Mouse (Mus musculus) urinary bladder, postnatal 14 days (tissue): ENCODE measurements around the gene Spata22.
"Not testable (repeated sequence)": the region's sequence is repeated elsewhere in the genome, so short reads cannot be mapped to it uniquely, and the experiment has no call there.

Experiments
- DNase-seq: peaks from one replicate; pipeline ENCODE4 v3.0.0; 2021; ENCODE audit warnings: low spot score

Gene Spata22

DNA sequence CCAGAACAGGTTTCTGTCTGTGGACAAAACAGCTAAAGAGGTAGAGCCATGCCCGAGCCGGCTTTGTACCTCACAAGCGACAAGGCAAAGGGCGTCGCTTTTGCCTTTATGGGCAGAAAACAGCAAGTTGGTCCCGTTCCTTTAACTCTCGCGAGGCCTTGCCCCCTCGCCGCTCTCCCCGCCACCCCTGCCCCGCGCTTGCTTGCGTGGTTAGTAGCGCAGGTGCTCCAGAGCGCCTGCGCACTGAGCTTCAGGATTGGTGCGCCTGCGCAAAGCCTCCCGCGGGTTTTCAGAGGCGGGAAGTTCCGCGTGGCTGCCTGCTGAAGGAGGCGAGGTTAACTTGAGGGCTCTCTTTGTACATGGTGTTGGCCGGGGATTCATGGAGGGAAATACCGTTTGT is at the start of gene Spata22, which contains the start of the genes Aspa and Gm49340:
Spata22 (plus strand) TSS at position 300 of the 400 bp plus-strand sequence.
Aspa (minus strand) TSS at position 155 of the 400 bp plus-strand sequence.
Gm49340 (plus strand) TSS at position 300 of the 400 bp plus-strand sequence.
- DNase-seq = no peak

DNA sequence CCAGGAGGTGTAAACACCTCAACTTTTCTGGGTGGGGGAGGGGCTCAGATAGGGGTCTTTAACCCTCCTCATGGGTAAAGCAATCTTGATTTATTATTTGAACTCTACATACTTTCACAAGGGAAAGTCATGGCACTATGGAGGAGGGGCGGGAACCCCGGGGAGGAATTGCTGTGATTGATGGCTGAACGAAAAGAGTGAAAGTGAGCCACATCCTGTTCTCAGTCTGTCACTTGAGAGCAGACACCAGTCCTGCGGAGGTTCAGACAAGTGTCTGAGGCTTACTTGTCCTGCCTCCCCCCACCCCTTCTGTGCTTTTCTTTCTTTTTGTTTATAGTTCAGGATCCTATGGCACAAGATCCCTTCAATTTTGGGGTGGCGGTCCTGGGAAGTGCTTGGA is 48.8 kb upstream of the Spata22 start:
- no peak for DNase-seq

- DNase-seq = peak; percentile 72
Observed at GRCm38 (mm10) chr11:73281528-73282027, 48.0 kb upstream of the Spata22 start.

DNA sequence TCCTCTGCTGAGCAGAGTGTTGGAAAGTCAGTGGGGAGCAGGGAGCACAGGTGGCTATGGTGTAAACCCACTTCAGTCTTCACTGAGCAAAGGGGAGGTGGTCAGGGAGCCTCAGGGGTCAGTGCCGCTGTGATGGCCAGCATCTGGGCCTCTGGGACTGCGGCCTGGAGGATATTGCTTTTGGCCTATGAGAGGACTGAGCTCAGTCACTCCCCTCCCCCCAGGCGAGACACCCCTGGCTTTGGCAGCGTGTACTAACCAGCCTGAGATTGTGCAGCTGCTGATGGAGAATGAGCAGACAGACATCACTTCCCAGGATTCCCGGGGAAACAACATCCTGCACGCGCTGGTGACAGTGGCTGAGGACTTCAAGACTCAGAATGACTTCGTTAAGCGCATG is 46.2 kb upstream of the Spata22 start:
- peak; percentile 10 for DNase-seq

- no peak for DNase-seq
Observed at GRCm38 (mm10) chr11:73283926-73284325, 45.6 kb upstream of the Spata22 start.

- DNase-seq = no peak
Observed at GRCm38 (mm10) chr11:73284351-73284750, 45.2 kb upstream of the Spata22 start.

DNA sequence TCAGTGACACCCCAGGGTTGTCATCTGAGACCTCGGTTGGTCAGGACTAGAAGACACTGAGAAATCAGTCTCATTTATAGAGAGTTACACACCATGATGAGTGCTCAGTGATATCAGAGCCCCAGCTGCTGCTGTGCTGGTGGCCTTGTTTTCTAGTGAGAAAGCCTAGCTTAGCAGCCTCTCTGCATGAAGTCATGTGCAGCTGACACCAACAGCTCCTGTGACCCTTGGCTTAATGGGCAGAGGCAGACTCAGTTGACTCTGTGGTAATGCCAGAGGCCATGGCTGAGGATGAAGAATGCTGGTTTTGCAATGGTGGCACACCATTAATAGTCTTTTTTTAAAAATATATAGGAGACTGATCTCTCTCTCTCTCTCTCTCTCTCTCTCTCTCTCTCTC is 39.9 kb upstream of the Spata22 start:
- no peak for DNase-seq

DNA sequence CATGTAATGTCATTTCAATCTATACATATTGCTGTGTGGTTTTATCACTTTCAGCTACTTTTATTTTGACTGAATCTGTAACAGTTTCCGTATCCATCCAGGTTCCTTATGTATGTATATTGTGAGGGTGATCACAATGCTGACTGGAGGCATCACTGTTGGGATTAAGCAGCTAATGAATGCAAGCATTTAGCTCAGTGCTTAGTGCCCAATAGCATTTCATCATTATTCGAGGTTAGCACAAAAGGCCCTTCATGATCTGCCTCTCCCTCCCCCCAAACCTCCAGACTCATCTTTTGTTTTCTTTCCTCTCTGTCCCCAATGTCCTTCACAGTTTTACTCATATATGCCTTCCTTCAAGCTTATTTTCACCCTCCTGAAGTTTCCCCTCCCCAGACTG is 26.4 kb upstream of the Spata22 start:
- no peak for DNase-seq

DNA sequence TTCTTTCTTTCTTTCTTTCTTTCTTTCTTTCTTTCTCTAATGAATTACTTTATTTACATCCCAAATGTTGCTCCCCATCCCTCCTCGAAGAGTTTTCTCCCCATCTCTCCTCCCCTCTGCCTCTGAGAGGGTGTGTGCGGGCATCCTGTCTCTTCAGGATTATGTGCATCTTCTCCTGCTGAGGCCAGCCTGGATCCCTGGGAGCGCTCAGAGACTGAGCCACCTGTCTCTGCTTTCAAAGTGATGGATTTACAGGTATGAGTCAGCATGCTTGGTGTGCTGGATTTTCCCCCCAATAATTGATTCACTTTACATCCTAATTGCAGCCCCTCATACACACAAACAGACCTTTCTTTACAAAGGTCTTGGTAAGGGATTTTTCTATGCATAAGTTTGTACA is 13.6 kb upstream of the Spata22 start:
- no peak for DNase-seq

GRCm38 (mm10) chr11:73318581-73318980 is 11.0 kb upstream of the Spata22 start:
- DNase-seq = not testable (repeated sequence)

DNA sequence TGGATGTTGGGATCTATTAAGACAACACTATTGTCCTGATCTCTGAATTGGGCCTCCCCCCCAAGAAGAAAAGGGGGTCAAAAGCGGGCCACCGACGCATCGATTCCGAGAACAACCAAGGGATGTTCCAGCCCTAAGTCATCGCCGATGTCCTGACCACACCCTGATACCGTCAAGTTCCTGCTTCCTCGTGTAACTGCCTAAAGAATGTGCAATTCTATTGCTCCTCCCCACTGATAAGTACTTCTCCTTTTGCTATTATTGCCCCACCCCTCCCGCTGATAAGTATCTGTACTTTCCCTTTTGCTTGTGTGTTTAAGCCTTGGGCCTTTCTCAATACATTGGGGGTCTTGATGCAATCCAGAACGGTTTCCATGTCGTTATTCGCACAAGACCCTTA is 8.5 kb upstream of the Spata22 start:
- not testable (repeated sequence) for DNase-seq

GRCm38 (mm10) chr11:73323906-73324830 is 5.4 kb upstream of the Spata22 start:
- no peak for DNase-seq

- DNase-seq = peak; percentile 20
Observed at GRCm38 (mm10) chr11:73326485-73326886, 3.1 kb upstream of the Spata22 start.

DNA sequence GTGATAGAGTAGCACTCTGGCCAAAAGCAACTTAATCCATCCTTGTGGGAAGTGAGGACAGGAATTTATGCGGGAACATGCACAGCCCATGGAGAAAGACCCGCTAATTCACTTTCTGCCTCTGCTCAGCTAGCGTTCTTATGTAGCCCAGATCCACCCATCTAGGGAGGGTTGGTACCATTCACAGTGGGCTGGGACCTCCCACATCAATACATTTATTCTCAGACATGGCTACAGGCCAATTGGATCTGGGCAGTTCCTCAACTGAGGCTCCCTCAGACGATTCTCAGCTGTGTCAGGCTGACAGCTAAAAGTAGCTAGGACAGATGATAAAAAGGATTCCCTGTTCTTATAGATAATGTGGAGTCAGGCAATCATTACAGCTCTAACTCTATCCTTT is 2.2 kb upstream of the Spata22 start:
- no peak for DNase-seq

- DNase-seq = no peak
Observed at GRCm38 (mm10) chr11:73333357-73333756, 3.8 kb downstream of the Spata22 start.

GRCm38 (mm10) chr11:73336919-73337318 is 7.4 kb downstream of the Spata22 start:
- DNase-seq = no peak

DNA sequence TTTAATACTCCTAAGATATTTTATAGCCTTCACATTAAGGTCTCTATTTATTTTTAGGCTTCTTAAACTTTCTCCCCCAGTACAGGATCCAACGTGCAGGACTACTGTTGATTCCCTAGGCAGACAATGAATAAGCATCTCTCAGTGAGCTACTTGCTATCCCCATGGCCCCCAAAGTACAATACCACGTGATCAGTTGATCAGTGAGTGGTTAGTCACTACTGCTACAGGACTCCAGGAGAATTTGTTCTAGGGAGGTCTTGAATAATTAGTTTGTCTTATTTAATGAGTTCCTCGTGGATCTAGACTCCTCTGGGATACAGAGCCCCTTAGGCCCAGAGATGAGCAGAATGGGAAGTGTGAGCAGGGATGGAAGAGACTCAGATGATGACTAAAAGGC is 20.9 kb downstream of the Spata22 start, which contains the start of gene Olfr20:
Olfr20 (plus strand) TSS at position 301 of the 400 bp plus-strand sequence.
- DNase-seq = no peak

DNA sequence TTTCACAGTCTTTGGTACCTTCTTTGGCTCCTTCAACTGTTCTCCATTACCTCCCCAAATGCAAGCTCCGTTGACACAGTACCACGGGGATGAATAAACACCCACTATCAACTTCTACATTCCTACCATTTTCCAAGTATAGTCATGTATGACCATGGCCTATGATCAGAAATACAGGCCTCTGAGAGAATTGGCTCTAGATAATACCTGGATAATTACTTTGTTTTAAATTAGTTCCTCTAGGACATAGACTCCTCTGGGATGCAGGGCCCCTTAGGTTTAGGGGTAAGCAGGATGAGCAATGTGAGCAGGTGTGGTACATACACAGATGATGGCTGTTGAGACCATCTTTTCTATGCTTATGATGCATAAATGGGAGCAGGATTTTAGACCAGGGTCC is 41.4 kb downstream of the Spata22 start, which contains the start of gene Olfr376:
Olfr376 (plus strand) TSS at position 301 of the 400 bp plus-strand sequence.
- DNase-seq = no peak

GRCm38 (mm10) chr11:73395374-73395773 is 65.8 kb downstream of the Spata22 start:
- DNase-seq = no peak
